Mouse (Mus musculus): ENCODE measurements around the gene Hey2. TPM values are rescaled to one million over a fixed set of nuclear protein-coding genes. Genes with fewer than 3 reads are reported as not detected.

Hey2 gene
- polyA plus RNA-seq, 1 experiment from 2014 or later = 15.1 TPM

DNA sequence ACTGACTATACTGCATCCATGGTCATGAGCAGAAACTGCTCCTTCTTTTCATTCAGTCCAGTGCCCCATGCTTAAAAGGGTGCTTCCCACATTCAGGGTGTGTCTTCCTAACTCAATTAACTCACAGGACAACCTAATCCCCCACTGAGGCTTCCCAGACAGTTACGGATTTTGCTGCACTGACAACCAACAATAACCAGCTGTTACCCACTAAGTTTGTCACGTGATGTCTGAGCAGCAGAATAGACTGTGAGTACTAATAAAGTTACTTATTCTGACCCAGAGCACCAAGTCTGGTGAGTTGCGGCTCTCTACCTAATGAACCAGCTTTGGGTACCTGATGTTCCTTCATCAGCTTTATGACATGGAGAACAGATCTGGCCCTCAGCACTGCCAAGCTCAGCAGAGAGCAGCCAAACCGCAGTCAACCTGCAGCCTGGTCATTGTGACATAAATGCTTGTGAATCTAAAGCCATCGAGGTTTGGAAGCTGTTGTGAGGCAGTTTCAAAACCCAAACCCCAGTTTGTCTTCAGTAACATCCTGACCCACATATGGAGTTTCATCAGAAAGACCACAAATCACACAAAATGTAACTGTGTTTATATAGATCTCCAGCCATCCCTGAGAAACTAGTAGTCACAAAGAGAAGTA, 56.4 kb downstream of the Hey2 start:
- Histone ChIP-seq H3K9me3 (no peaks in the 10 kb centered on the region), H3K4me1 (replicated peaks) (no peaks in the 10 kb centered on the region), H3K9ac (no peak overlapping the region), H3K27ac (replicated peaks) (no peak overlapping the region), H3K36me3 (no peaks in the 10 kb centered on the region), H3K4me3 (no peak overlapping the region), H3K27me3 (no peaks in the 10 kb centered on the region), H3K4me2 (no peak overlapping the region)
- no peak for ATAC-seq (ENCODE audit: low read depth)
- WGBS = 91% methylated on average over 5 of the region's 5 CpGs

Other genes with a start within 250 kb of the Hey2 start
- 20.6 and 22.8 TPM in 2 replicates for gene Trmt11, start 242.1 kb downstream of the Hey2 start, polyA plus RNA-seq (2015; fragmentation: Nextera tagmentation; extraction: Ambion mirVana)
- gene Hint3, start 213.2 kb downstream of the Hey2 start, polyA plus RNA-seq (2015; fragmentation: Nextera tagmentation; extraction: Ambion mirVana) = 21.6 and 22.1 TPM in 2 replicates
- 16.1 and 18.4 TPM in 2 replicates for gene Ncoa7, start 39.5 kb downstream of the Hey2 start, polyA plus RNA-seq (2015; fragmentation: Nextera tagmentation; extraction: Ambion mirVana)